Mouse (Mus musculus) inflammation-experienced regulatory T-cells, adult 6 months (primary cell): Measurements from ENCODE around the gene Nceh1. TPM values are rescaled to one million over a fixed set of nuclear protein-coding genes. Genes with fewer than 3 reads are reported as not detected.

Source experiments
- ATAC-seq: one replicate; pipeline ENCODE4 v1.8.0; 2017
- polyA plus RNA-seq, 3 experiments: library from polyadenylated mRNA; unstranded; fragments of 100-300 nt; shearing (Covaris generic); gene quantifications; one replicate each; pipeline ENCODE4 v1.2.1; 2017

Gene Nceh1
- polyA plus RNA-seq, 3 experiments from 2014 or later: 21.0 to 33.3 (median 22.7) TPM

DNA sequence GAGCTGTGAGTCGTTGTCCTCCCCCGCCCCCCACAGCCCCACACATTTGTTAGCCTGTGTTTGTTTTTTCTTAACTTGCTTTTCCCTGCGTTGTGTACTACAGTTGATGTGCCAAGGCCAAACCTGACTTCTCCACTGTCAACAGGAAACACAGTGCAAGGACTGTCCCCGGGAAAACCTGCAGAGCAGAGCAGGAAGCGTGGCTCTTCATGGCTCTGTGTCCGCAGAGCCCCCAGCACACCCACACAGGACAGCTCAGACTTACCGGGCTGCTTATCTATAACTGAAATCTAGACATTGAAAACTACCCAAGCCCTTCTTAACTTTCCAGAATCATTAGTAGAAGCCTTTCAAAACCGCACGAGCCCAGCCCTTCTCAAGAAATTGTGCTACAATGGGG is 102.3 kb downstream of the Nceh1 start:
- peak; percentile 69 for ATAC-seq

DNA sequence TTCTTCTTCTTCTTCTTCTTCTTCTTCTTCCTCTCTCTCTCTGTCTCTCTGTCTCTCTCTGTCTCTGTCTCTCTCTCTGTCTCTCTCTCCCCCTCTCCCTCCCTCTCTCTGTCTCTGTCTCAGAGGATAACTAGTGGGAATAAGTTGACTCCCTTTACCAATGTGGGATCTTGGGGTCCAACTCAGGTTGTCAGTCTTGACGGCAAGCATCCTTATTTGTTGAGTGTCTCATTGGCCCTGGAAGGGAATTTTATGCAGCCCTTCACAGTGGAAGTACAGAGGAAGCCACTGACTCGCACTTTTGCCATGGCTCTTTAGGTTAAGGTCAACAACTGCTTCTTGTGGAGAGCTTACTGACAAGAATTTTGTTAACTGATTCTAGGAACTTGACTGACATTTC is 105.5 kb downstream of the Nceh1 start:
- no peak for ATAC-seq

DNA sequence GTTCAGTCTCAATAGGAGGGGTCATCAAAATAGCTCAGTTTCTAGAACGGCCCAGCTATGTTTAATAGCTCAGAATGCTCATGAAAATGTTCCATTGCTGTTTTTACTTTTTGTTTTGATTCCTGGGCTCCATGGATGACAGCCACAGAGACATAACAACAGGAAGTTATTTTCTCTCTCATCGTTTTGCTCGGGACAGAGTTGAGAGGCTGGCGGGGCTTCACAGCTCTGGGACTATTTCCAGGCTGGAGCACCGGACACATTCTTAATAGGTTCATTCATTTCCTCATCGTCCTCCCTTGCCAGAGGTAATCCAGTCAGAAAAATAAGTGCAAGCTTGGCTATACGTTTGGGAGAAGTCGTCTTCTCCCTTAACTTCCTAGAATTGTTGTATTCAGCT is 106.1 kb downstream of the Nceh1 start:
- ATAC-seq: peak; percentile 20

DNA sequence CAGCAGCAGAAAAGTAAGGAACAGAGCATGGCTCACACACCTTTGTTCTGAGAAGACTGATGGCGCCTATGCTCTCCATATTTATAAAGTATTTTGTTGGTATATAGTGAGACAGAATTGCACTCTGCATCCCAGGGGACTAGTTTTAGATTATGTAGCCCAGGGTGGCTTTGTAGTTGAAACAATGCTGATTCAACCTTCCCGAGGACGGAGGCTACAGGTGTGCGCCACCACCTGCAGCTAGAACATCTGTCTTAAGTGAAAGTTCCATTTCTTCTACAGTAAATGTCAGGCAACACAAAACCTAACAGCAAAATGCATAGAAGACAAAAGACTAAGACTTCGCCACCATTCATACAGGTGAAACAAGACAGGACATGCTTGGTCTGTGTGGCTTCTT is 107.5 kb downstream of the Nceh1 start:
- no peak for ATAC-seq

DNA sequence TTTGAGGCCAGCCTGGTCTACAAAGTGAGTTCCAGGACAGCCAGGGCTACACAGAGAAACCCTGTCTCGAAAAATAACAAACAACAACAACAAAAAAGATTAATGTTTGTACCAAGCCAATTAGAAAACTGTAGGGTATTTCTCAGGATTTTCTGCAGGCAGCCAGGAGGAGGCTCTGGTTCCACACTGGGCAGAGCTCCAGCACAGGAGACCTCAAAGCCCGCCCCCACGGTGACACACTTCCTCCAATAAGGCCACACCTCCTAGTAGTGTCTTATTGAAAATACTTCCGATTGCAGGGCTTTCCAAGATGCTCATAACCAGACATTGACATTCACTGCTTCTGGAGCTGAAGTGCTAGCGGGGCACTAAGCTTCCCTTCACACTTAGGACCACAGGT is 108.2 kb downstream of the Nceh1 start:
- peak; percentile 76 for ATAC-seq

DNA sequence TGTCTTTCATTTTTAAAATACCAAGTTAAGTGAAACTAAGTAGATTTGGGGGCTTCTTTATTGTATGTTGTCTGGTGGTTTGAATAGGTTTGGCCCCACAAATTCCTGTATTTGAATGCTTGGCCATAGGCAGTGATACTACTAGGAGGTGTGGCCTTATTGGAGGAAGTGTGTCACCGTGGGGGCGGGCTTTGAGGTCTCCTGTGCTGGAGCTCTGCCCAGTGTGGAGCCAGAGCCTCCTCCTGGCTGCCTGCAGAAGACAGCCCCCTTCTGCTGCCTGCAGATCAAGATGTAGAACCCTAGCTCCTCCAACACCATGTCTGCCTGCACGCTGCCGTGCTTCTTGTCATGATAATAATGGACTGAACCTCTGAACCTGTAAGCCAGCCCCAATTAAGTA is 108.6 kb downstream of the Nceh1 start:
- ATAC-seq: peak; percentile 73

DNA sequence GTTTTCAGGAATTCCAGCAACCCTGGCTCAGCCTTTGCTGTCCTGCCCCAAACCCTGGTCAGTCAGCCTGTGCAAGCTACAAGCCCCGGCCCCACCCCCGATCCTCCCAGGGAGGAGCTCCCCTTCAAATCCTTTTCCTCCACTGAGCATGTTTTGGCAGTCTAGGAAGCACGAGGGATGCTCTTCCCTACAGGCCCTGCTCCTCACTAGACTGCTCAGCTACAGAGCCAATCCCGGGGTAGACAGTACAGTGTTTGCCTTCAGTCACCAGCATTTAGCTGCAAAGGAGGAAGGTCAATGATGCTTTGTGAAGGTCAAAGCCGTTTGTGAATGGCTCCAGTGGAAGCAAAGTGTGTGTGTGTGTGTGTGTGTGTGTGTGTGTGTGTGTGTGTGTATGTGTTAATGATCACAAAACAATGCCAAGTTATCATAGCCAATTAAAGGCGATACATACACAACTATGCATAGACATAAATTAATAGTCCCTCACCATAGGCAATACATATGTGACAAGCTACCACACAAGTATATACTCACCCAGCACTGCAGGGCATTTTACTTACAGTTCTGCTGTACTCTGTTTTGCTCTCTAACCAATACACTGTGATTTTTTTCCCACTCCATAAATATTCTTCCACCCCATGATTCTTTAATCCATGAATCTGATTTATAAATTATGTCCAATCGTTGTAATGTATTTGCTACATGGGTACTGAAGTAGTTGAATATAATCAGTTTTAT is 111.0 kb downstream of the Nceh1 start:
- no peak for ATAC-seq

DNA sequence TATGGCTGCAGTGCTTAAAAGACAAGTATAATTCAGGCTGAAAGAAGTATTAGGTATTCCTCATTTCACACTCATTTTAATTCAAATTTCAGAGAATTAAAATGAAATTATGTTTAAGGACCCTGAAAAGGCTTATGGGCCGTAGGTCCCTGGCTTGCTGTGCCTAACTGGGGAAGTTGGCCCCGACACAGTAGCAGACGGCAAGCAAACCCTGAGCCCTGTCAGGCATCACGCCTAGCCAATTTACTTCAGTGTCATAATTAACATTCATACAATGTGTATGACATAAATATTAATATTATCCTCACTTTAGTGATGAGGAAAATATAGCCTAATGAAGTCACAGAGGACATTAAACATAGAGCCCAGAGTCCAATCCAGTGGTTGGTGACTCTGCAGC is 117.7 kb downstream of the Nceh1 start:
- no peak for ATAC-seq

DNA sequence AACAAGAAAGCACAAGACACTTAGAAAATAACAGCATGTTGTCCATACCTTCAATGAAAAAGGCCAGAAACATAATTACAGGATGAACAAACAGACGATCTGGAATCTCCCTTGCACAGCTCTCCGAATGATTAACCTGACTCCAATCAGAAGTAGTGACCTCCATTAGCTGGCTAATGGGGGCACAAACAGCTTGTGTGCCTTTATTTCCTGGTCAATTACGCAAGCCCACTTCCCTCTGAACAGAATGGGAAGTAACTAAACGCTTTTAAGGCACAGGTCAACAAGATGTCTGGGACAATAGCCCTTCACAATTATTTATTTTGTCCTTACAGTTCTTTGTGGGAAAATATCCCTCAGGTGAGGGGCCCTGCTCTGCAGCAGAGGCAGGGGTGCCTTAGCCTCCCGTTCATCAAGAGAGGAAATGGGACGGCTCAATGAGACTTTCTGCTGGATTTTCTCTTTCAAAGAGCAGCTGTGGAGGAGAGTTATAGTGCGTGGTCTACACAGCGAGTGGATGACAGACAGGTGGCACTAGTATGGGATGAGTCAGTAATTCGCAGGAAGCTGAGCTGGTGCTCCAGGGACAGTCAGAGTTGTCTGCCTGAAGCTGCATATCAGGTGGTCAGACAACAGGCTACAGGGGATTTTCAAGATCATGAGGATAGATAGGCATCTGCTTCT is 119.7 kb downstream of the Nceh1 start:
- ATAC-seq: no peak

DNA sequence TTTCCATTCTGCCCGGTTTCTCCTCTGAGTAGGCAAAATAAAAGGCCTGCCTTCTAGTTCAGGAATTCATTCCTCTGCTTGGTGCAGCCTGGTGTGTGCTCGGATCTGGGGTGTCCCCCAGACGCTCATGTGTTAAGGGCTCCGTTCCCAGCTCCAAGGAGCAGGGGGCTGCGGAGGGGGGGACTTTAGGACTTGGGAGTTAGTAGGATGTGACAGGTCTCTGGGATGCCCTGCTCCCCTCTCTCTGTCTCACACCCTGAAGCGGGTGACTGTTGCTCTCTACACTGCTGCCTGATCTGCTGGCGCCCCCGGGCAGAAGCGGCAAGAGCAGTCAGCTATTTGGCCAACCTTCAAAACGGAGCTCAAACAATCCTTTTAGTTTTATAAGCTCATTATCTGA is 124.0 kb downstream of the Nceh1 start:
- no peak for ATAC-seq

DNA sequence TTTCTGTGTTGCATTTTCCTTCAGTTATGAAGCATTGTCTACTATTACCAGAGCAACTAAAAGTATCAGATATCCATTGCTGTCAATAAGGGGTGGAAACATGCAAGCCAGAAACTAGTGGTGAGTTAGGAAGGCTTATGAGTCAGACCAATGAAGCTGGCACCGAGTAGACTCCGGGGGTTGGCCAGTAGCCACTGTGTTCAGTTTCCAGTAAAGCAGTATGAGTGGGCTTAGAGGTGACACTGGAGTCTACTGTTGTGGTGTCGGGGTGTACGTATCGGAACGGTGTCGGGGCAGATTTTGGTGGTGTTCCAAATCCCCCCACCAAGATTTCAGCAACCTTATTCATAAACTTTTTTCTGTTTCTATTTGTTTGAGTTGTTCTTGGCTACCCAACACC is 128.2 kb downstream of the Nceh1 start:
- ATAC-seq: no peak

DNA sequence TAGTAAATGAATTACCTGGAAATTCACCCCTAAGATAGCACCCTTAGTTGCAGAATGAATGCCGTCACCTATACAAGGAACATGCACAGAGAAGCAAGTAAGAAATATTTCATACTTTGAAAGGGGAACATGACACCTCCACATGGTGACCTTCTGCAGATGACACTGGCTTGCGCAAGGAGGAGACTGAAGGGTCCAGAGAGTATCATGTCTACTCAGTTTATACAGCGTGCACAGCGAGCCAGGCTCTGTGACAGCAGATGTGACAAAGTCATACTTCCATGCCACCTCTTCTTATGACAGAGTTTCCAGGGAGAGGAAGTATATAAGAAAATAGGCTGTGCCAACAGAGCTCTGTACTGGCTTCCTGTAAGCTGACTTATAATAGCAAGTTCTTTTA is 128.7 kb downstream of the Nceh1 start:
- ATAC-seq: no peak

DNA sequence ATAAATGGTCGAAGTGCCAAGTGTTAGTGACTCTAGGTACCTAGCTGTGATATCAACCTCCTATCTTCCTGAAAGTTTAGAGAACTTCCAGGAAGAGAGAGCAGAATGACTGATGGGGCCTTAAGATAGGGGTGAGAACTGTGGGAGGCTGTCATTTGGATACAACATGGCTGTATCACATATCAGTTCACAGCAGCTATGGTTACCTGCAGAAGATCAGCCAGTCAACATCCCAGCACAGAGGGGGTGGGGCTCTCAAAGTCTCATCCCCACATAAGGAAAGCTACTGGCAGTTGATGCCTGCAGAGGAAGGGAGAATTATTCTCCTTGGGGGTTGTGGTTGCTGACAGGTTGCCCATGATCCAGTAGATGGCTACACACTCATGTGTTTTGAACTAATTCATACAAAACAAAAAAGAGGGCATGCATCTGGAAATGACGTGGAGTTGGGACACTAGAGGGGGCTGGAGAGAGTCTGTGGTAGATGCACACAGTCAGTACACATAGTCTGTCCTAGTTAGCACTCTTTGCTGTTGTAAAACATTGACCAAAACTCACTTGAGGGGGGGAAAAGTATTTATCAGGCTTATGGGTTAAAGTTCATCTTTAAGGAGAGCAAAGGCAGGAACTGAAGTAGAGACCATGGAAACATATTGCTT is 131.9 kb downstream of the Nceh1 start:
- ATAC-seq: peak; percentile 14

DNA sequence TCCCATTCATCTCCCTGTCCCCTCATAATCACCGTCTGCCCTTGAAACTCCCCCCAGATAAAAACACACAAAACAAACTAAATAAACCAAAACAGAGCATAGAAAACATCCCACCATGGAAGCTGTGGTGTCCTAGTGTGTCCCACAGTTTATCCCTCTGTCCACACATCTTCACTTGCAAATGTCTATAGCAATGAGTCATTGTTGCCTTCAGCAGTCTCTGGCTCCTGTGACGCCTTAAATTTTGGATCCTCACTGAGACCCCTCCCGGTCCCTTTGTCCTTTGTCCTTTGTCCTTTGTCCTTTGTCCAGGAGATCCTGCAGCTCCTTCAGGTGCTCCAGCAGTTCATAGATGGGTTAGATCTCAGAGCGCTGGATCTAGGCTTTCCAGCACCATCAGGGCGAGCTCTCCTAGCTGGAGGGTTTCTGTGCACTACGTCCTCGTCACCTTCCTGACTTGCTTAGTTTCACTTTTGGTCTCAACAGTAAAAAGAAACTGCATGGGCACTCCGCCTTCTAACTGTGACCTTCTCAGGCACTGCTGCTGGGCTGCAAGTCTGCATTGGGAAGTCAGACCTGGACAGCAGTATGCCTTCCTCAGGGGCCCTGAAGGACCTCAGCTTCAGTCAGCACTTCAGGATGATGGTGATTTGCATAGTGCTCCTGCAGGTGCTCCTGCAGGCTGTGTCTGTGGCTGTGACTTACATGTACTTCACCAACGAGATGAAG is 134.0 kb downstream of the Nceh1 start, which contains the start of gene Tnfsf10:
Gene Tnfsf10 (plus strand): TSS at position 470 of the 729 bp plus-strand sequence.
- ATAC-seq: peak; percentile 93

DNA sequence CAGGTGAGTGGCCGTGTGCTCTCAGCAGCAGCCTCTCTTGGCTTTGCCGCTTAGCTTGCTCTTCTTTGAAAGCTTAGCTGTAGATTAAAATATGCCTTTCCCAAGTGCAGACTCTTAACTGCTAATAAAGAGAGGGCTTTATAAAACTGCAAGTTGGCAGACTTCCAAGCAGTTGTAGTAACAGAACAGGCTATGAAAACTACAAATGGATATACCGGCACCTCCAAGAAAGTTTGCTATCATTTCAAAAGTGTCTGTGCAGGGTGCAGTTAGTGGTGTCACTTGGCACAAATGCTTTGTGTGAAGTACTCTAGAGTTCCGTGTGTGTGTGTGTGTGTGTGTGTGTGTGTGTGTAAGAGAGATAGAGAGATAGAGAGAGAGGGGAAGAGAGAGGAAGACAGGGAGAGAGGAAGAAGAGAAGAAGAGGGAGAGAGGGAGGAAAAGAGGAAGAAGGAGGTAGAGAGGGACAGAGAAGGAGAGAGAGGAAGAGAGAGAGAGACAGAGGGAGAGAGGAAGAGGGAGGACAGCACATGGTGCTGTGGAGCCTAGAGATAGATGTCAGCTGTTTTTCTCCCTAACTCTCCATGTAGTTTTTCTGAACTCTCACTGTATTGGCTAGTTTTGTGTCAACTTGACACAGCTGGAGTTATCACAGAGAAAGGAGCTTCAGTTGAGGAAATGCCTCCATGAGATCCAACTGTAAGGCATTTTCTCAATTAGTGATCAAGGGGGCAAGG is 134.7 kb downstream of the Nceh1 start:
- ATAC-seq: peak; percentile 12

DNA sequence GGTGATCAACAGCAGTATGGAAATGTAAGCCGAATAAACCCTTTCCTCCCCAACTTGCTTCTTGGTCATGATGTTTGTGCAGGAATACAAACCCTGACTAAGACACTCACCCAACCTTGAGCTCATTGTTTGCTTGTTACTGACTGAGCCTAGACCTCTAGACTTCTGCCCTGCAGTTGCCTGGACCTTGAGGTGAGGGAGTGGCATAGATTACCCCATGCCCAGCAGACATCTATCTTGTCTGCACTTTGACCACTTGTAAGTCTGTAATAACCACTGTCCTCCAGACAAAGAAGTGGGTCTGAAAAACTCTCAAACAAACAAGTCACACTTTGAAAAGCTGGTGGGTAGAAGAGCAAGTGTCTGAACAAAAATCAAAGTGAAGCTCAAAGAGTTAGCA is 136.9 kb downstream of the Nceh1 start:
- ATAC-seq: no peak

DNA sequence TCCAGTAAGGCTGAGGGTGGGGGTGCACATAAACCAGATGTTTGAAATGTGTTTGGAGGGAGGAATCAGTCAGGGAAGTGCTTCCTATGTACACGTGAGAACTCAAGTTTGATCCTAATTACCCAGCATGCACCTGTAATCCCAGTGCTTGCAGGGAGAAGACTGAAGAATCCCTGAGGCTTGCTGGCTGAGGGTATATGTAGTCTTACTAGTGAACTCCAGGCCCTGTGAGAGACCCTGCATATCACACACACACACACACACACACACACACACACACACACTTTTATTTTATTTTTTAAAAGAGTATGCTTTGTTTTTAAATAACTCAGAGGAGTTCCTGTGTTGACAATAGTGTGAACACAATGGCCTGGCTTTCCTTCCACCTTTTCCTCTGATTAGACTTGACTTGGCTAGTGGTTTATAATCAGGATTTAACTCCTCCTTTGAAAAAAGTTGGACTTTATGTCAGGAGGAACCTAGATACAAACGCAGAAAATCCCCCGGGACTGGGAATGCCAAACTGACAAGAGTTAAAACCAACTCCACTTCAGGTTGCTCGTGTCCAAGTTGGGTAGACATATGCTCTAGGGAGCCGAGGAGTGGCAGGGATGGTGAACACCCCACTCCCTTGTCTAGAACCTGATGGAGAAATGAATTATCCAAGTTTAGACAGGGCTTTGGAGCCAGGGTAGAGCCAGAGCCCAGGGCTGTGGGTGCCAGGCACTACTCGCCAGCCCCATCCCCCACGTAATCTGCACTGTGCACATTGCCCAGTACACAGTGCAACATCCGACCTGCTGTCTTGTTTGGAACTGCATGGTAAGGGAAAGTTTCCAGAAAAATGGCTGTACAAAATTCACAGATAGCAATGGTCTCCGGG is 138.1 kb downstream of the Nceh1 start:
- no peak for ATAC-seq

DNA sequence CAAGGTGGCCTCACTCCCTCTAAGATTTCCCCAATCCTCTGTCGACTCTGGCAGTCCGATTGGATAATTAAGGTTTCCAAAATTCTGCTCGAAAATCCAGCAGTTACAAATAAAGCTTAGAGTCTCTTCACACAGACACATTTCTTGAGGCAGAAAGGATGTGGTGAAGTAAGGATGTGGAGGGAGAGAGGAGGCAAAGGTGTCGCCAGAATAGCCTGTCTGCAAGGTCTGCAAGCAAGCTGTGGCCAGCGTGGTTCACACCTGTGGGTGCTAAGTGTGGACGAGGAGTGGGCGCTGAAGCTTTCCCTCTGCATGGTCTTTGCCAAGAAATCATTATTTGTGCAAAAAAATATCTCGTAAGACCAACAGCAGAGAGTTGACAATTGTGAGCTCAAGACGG is 139.8 kb downstream of the Nceh1 start:
- ATAC-seq: peak; percentile 59

DNA sequence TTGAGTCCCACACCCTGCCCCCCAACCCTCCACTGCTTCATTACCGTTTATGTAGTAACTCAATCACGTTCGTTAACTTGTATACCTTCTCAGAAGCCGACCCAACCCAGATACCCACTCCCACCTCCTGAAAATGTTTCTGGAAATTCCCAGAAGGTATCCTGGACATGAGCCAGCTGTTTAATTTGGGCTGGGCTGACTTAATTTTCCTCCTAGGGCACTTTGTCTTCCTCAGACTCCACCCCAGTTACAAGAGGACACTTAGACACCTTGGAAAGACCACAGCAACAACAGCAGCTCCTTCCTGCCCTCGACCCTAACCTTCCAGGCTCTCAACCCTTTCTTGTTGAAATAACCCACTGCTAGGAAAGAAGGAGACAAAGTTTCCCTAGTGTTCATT is 140.8 kb downstream of the Nceh1 start:
- ATAC-seq: no peak

DNA sequence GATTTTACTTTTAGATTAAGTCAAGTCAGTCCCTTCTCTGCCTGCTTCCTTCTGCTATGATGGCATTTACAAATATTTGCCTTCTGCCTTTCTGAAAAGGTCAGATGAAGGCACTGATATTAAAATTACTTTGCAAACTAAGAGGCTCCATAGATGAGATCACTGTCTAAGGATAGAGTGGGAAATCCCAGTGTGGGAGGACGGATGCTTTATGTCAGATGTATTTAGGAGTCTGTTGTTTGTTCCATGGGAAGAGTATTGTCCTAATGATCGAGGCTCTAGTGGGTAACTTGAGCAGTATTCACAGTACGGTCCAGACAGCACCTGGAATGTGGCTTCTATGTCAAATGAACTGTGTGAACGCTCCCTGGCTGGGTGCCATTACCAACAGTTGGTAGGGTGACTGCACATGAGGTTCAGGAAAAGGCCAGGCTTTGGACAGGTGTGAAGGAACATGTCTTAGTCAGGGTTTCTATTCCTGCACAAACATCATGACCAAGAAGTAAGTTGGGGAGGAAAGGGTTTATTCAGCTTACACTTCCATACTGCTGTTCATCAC is 143.9 kb downstream of the Nceh1 start:
- ATAC-seq: peak; percentile 14

DNA sequence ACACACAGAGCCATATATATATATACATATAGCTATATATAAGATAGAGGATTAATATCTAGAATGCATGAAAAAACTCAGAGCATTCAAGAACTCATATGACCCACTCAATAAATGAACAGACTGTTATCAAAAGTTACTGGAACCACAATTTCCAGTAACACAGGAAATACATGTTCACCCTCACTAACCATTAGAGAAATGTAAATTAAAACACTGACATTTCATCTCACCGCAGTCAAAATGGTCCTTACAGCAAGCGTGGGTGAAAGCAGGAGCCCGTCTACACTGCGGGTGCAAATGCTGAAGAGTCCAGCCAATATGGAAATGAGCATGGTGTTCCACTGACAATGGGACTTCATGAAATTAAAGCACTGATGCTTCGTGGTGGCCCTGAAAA is 147.9 kb downstream of the Nceh1 start:
- peak; percentile 69 for ATAC-seq
